In genomic region chr16:85779775-85780174, GRCm38 (mm10) we compare ENCODE assay signal across 8 mouse cellular contexts. TPM values are rescaled to one million over a fixed set of nuclear protein-coding genes. Genes with fewer than 3 reads are reported as not detected.
DNase-seq lines count a peak whose midpoint lies in the region; ATAC-seq and TF ChIP-seq lines count a peak whose summit lies in the region.

No protein-coding gene starts in this region.

- H3K9me3 ChIP-seq in lung, embryonic 16.5 days (ENCODE audit: control insufficient read depth, low read length), result no peaks in the 10 kb centered on the region
- no peaks in the 10 kb centered on the region for H3K9me3 ChIP-seq in neural tube, embryonic 12.5 days

- DNase-seq in gastrocnemius, adult 2 months, result no peak
- DNase-seq in gastrocnemius, postnatal 10 days, result no peak
- DNase-seq in lung, postnatal 4 days, result no peak
- DNase-seq in embryo, embryonic 11 days, result peak; percentile 42
- no peak for DNase-seq in thymus, postnatal 10 days (ENCODE audit: low spot score in 2 of 2)
- DNase-seq in left cerebral cortex, adult 9 months (ENCODE audit: low spot score in 2 of 2), result no peak

- TF ChIP-seq CTCF in gastrocnemius, adult 2 months (IDR thresholded peaks at IDR 0.05), result peak; percentile 75

- H3K27me3 ChIP-seq in lung, embryonic 16.5 days (ENCODE audit: control insufficient read depth, insufficient read depth, low read depth, low read length), result no peaks in the 10 kb centered on the region
- H3K27me3 ChIP-seq in neural tube, embryonic 12.5 days (replicated peaks), result no peaks in the 10 kb centered on the region

- H3K9ac ChIP-seq in lung, embryonic 16.5 days (ENCODE audit: low read length), result no peak overlapping the region
- H3K9ac ChIP-seq in neural tube, embryonic 12.5 days, result no peak overlapping the region

- no peaks in the 10 kb centered on the region for H3K4me1 ChIP-seq in lung, embryonic 16.5 days (replicated peaks; ENCODE audit: control insufficient read depth, insufficient read depth, low read length)
- no peaks in the 10 kb centered on the region for H3K4me1 ChIP-seq in neural tube, embryonic 12.5 days

- intact Hi-C loops in gastrocnemius, adult 2 months (cut with DNase I), result no loop called here

- no peak overlapping the region for H3K4me3 ChIP-seq in gastrocnemius, adult 2 months
- no peak overlapping the region for H3K4me3 ChIP-seq in lung, embryonic 16.5 days (ENCODE audit: low read length)
- H3K4me3 ChIP-seq in neural tube, embryonic 12.5 days, result no peak overlapping the region

- no peaks in the 10 kb centered on the region for H3K36me3 ChIP-seq in lung, embryonic 16.5 days (ENCODE audit: control insufficient read depth, insufficient read depth, low read length)
- H3K36me3 ChIP-seq in neural tube, embryonic 12.5 days, result no peaks in the 10 kb centered on the region

- ATAC-seq in lung, embryonic 16.5 days (ENCODE audit: low read depth), result peak; percentile 64; the same call in 1 of the 2 replicates
- peak; percentile 61; the same call in 1 of the 2 replicates for ATAC-seq in neural tube, embryonic 12.5 days (ENCODE audit: low FRiP score, low read depth)

- H3K27ac ChIP-seq in gastrocnemius, adult 2 months, result no peak overlapping the region
- no peak overlapping the region for H3K27ac ChIP-seq in lung, embryonic 16.5 days (ENCODE audit: low read length)
- H3K27ac ChIP-seq in neural tube, embryonic 12.5 days, result no peak overlapping the region

- H3K4me2 ChIP-seq in lung, embryonic 16.5 days (ENCODE audit: low read depth, low read length), result no peak overlapping the region
- H3K4me2 ChIP-seq in neural tube, embryonic 12.5 days (replicated peaks), result no peak overlapping the region

RNA-seq across cellular contexts. Expression of gene Adamts1, which starts 23.1 kb away (rescaled TPM):
- total RNA-seq in gastrocnemius, adult 2 months (2021), result 10 to 100 TPM; 17.3 to 24.4 TPM
- total RNA-seq in gastrocnemius, postnatal 10 days (2021), result 10 to 100 TPM; 15.4 to 19.9 TPM
- 77.6 and 82.1 TPM in 2 replicates for polyA plus RNA-seq in lung, embryonic 16.5 days (2015; fragmentation: Nextera tagmentation; extraction: Ambion mirVana)
- 14.8 and 16.0 TPM in 2 replicates for polyA plus RNA-seq in neural tube, embryonic 12.5 days (2016; fragmentation: Nextera tagmentation; extraction: Ambion mirVana)
